Mouse (Mus musculus) E14TG2a.4 (cell line): ENCODE results near the gene Mzf1.

ENCODE experiments used
- CTCF ChIP-seq: conservative IDR thresholded peaks from 2 replicates; pipeline ENCODE4 v1.5.1; 2014; ENCODE audit warnings: low read length
- POU5F1 ChIP-seq: IDR thresholded peaks from 2 replicates; pipeline ENCODE4 v1.6.1; 2014; ENCODE audit warnings: low read length, borderline replicate concordance

GRCm38 (mm10) chr7:13001584-13001983 lies 53.0 kb downstream of the Mzf1 start:
- TF ChIP-seq CTCF (no peak), POU5F1 (no peak)
